ENCODE assay signal across 7 mouse cellular contexts in the genomic region with DNA sequence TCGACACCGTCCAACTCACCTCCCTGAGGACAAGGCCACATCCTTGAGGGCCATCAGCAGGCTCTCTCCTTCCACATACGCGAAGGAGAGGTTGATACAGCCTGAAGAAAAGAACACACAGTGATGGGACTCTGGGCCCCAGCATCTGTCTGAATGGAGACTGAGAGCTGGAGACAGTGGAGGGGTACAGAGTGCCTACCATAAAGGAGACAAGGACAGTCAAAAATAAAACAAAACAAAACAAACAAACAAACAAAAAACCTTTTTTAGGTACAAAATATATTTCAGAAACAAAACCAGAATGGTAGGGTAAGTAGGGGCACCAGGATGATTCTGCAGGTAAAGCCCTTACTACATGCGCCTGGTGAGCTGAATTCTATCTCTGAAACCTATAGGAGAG. TPM values are rescaled to one million over a fixed set of nuclear protein-coding genes. Genes with fewer than 3 reads are reported as not detected.
DNase-seq lines count a peak whose midpoint lies in the region; ATAC-seq and TF ChIP-seq lines count a peak whose summit lies in the region.

Gene Gm28036 (minus strand): TSS at position 101 of the 400 bp plus-strand sequence.

- H3K9ac ChIP-seq in ES-E14 (ENCODE audit: insufficient read depth, low read depth, low read length, poor library complexity, severe bottlenecking): no peak within 1 kb of the TSS
- H3K9ac ChIP-seq in forebrain, embryonic 16.5 days (replicated peaks; ENCODE audit: low read depth, low read length): no peak within 1 kb of the TSS

- 98% methylated on average over 5 of the region's 5 CpGs for WGBS in forebrain, embryonic 16.5 days

- H3K36me3 ChIP-seq in C2C12 (ENCODE audit: control insufficient read depth, insufficient read depth) (peaks cover 41% of the 10 kb centered on the region), ES-E14 (ENCODE audit: control insufficient read depth, insufficient read depth, low read length, poor library complexity, severe bottlenecking) (peaks cover 11% of the 10 kb centered on the region; the same call in 1 of the 2 replicates)
- H3K36me3 ChIP-seq in forebrain, embryonic 16.5 days (ENCODE audit: control insufficient read depth, insufficient read depth): no peaks in the 10 kb centered on the region; the same call in 1 of the 2 replicates

- no peaks in the 10 kb centered on the region for H3K79me2 ChIP-seq in C2C12 (ENCODE audit: control insufficient read depth, insufficient read depth)

- H3K4me1 ChIP-seq in ES-E14 (ENCODE audit: control insufficient read depth in 2 of 2, insufficient read depth in 2 of 2, low read length in 2 of 2, poor library complexity in 1 of 2): no peaks in the 10 kb centered on the region
- no peaks in the 10 kb centered on the region for H3K4me1 ChIP-seq in forebrain, embryonic 16.5 days (replicated peaks; ENCODE audit: control insufficient read depth, insufficient read depth, low read length)

- H3K27ac ChIP-seq in ES-E14 (ENCODE audit: insufficient read depth, low read depth, low read length, poor library complexity, severe bottlenecking): no peak within 1 kb of the TSS
- H3K27ac ChIP-seq in forebrain, embryonic 16.5 days (ENCODE audit: low read length): no peak within 1 kb of the TSS

- TF ChIP-seq CTCF in C2C12 (IDR thresholded peaks at IDR 0.05; ENCODE audit: control insufficient read depth, insufficient read depth, insufficient read length): no peak

- H3ac ChIP-seq in C2C12 (ENCODE audit: control insufficient read depth, insufficient read length, low read depth): no peak within 1 kb of the TSS

- no peak within 1 kb of the TSS for H3K4me2 ChIP-seq in forebrain, embryonic 16.5 days (ENCODE audit: low read length)

- DNase-seq in ES-E14 (ENCODE audit: low read depth, low spot score): no peak
- no peak for DNase-seq in left cerebral cortex, postnatal 14 days (ENCODE audit: low spot score in 2 of 2)
- no peak for DNase-seq in c-Kit-positive CD71-positive TER-119-positive erythroid progenitor cells, embryonic 14.5 days (ENCODE audit: low spot score)
- DNase-seq in urinary bladder, postnatal 36 days (ENCODE audit: low spot score in 2 of 2): no peak
- DNase-seq in T-cell, adult 2 months (ENCODE audit: low spot score): no peak

- no peaks in the 10 kb centered on the region for H3K27me3 ChIP-seq in C2C12 (ENCODE audit: control insufficient read depth, insufficient read depth, insufficient read length)
- no peaks in the 10 kb centered on the region for H3K27me3 ChIP-seq in forebrain, embryonic 16.5 days (replicated peaks; ENCODE audit: control insufficient read depth, insufficient read depth, low read length)

- intact Hi-C loops in left cerebral cortex, postnatal 14 days (cut with DNase I): no loop called here

- H3K4me3 ChIP-seq in C2C12 (ENCODE audit: insufficient read depth, poor library complexity, severe bottlenecking): no peak within 1 kb of the TSS
- no peak within 1 kb of the TSS for H3K4me3 ChIP-seq in ES-E14 (ENCODE audit: insufficient read depth in 1 of 2, low read depth in 1 of 2, low read length in 2 of 2, poor library complexity in 1 of 2, severe bottlenecking in 1 of 2)
- no peak within 1 kb of the TSS for H3K4me3 ChIP-seq in forebrain, embryonic 16.5 days (replicated peaks; ENCODE audit: low read length)

- ATAC-seq in forebrain, embryonic 16.5 days: no peak

- in situ Hi-C loops in ES-E14 (cut with MboI; ENCODE audit: low sequenced_read_pairs in 2 of 2, unreplicated experiment in 2 of 2): no loop called here

- no peaks in the 10 kb centered on the region for H3K79me3 ChIP-seq in C2C12 (ENCODE audit: low read depth)

- H3K9me3 ChIP-seq in ES-E14 (ENCODE audit: control insufficient read depth, insufficient read depth, low read depth, low read length): no peaks in the 10 kb centered on the region
- no peaks in the 10 kb centered on the region for H3K9me3 ChIP-seq in forebrain, embryonic 16.5 days (ENCODE audit: control insufficient read depth, low read length)

TF ChIP-seq in C2C12, 6 proteins besides CTCF, POLR2A, EP300 and RAD21:
- TF ChIP-seq MYOD1 (IDR thresholded peaks at IDR 0.05; ENCODE audit: control insufficient read depth, insufficient read length, low read depth): no peak
- no peak for TF ChIP-seq CEBPB (IDR thresholded peaks at IDR 0.05; ENCODE audit: low read depth)
- TF ChIP-seq MAX (IDR thresholded peaks at IDR 0.05): no peak
- no peak for TF ChIP-seq FOSL1 (IDR thresholded peaks at IDR 0.05; ENCODE audit: insufficient read depth, low read length, poor library complexity, severe bottlenecking)
- TF ChIP-seq MYOG (IDR thresholded peaks at IDR 0.05; ENCODE audit: control insufficient read depth, extremely low read depth, insufficient read length): no peak
- no peak for TF ChIP-seq USF1 (IDR thresholded peaks at IDR 0.05; ENCODE audit: low read depth)

TF ChIP-seq in ES-E14, 5 proteins besides CTCF, POLR2A, EP300 and RAD21:
- TF ChIP-seq CHD2 (IDR thresholded peaks at IDR 0.05; ENCODE audit: low read depth, low read length): no peak
TF ChIP-seq in ES-E14: peak in this region for 0.

RNA-seq across cellular contexts. Expression of gene Gm28036, which starts in this region (rescaled TPM):
- 15.3 TPM for polyA plus RNA-seq in C2C12 (2012; fragmentation: generic; extraction: Trizol)
- 19.5 and 23.0 TPM in 2 replicates for total RNA-seq in ES-E14 (2012; rRNA removed)
- 20.7 and 28.6 TPM in 2 replicates for polyA plus RNA-seq in forebrain, embryonic 16.5 days (2015; fragmentation: Nextera tagmentation; extraction: Ambion mirVana)
- 10 to 100 TPM; 19.6 to 26.7 TPM for total RNA-seq in left cerebral cortex, postnatal 14 days (2021)
